Mouse (Mus musculus) embryo, embryonic 11.5 days (tissue): Measurements from ENCODE around the gene Olfr494.

Experiments
- DNase-seq: peaks from one replicate; pipeline ENCODE4 v3.0.0-alpha.2; 2012; ENCODE audit warnings: low read depth, low spot score

The Olfr494 gene

GRCm38 (mm10) chr7:108365035-108365434 is at the start of gene Olfr494:
Olfr494 (plus strand) TSS chr7:108365335.
- no peak for DNase-seq

GRCm38 (mm10) chr7:108323574-108323973 is 41.6 kb upstream of the Olfr494 start, which contains the start of gene Olfr492:
Olfr492 (minus strand) TSS chr7:108323674.
- DNase-seq, result no peak

- no peak for DNase-seq
Measured at GRCm38 (mm10) chr7:108346879-108347278, 18.3 kb upstream of the Olfr494 start, which contains the start of gene Olfr493. Olfr493 (minus strand) TSS chr7:108346979.

GRCm38 (mm10) chr7:108392867-108393266 is 27.7 kb downstream of the Olfr494 start, which contains the start of gene Olfr495:
Olfr495 (plus strand) TSS chr7:108393167.
- no peak for DNase-seq
